Mouse (Mus musculus) embryonic stem cell, embryonic (primary cell): ENCODE results near the gene Kcnk2.

Source experiments
- CTCF ChIA-PET, 4 experiments: fragments of 300-600 bp in 2 of 4; fragments of 350-600 bp in 2 of 4; sonication (Branson Sonifier 250); formaldehyde crosslinking; loops; one replicate each; lab custom pipeline; 2022; ENCODE audit warnings: inconsistent platforms in 2 of 4; lab: Charles Lee
- POLR2A ChIA-PET, 4 experiments: fragments of 300-600 bp in 2 of 4; fragments of 350-600 bp in 2 of 4; sonication (Branson Sonifier 250); formaldehyde crosslinking; loops; one replicate each; lab custom pipeline; 2022; ENCODE audit warnings: antibody characterized with exemption in 4 of 4, inconsistent platforms in 1 of 4; lab: Charles Lee

Gene Kcnk2

GRCm38 (mm10) chr1:189402223-189402943 lies at the start of gene Kcnk2:
Gene Kcnk2, minus strand, starts transcription at chr1:189402273.
- ChIA-PET POLR2A (no interaction called here), CTCF (no interaction called here)

GRCm38 (mm10) chr1:189440741-189441140 lies 38.7 kb upstream of the Kcnk2 start:
- CTCF ChIA-PET = no interaction called here
- POLR2A ChIA-PET = interaction anchor here in 1 of 4 experiments (0.8 kb wide), 1 partner anchor 158 kb away, joined by 3 read pairs; no protein-coding TSS in a partner anchor

GRCm38 (mm10) chr1:189437126-189437525 lies 35.1 kb upstream of the Kcnk2 start:
- POLR2A ChIA-PET = interaction anchor here in 1 of 4 experiments (1.1 kb wide), 1 partner anchor 202 kb away, joined by 3 read pairs; no protein-coding TSS in a partner anchor

GRCm38 (mm10) chr1:189435452-189435851 lies 33.4 kb upstream of the Kcnk2 start:
- ChIA-PET CTCF (interaction anchor here in 1 of 4 experiments (0.6 kb wide), 1 partner anchor 12 kb away, joined by 3 read pairs; no protein-coding TSS in a partner anchor), POLR2A (no interaction called here)

More at GRCm38 (mm10) chr1:189437126-189437525, 35.1 kb upstream of the Kcnk2 start:
- CTCF ChIA-PET = interaction anchor here in 1 of 4 experiments (0.7 kb wide), 1 partner anchor 19 kb away, joined by 4 read pairs; no protein-coding TSS in a partner anchor

GRCm38 (mm10) chr1:189431479-189431878 lies 29.4 kb upstream of the Kcnk2 start:
- CTCF ChIA-PET = interaction anchor here in 1 of 4 experiments (0.6 kb wide), 1 partner anchor 198 kb away, joined by 3 read pairs; no protein-coding TSS in a partner anchor

GRCm38 (mm10) chr1:189430534-189430933 lies 28.5 kb upstream of the Kcnk2 start:
- ChIA-PET POLR2A (no interaction called here), CTCF (no interaction called here)

More at GRCm38 (mm10) chr1:189431479-189431878, 29.4 kb upstream of the Kcnk2 start:
- POLR2A ChIA-PET = no interaction called here

GRCm38 (mm10) chr1:189429566-189429965 lies 27.5 kb upstream of the Kcnk2 start:
- ChIA-PET POLR2A (no interaction called here), CTCF (no interaction called here)

- ChIA-PET CTCF (no interaction called here), POLR2A (no interaction called here)
Measured at GRCm38 (mm10) chr1:189426252-189426651, 24.2 kb upstream of the Kcnk2 start.

- CTCF ChIA-PET = no interaction called here
- POLR2A ChIA-PET = no interaction called here
Measured at GRCm38 (mm10) chr1:189419914-189420313, 17.8 kb upstream of the Kcnk2 start.

GRCm38 (mm10) chr1:189409906-189410305 lies 7.8 kb upstream of the Kcnk2 start:
- ChIA-PET CTCF (no interaction called here), POLR2A (no interaction called here)

- POLR2A ChIA-PET = no interaction called here
- CTCF ChIA-PET = no interaction called here
Measured at GRCm38 (mm10) chr1:189405221-189405620, 3.1 kb upstream of the Kcnk2 start.

GRCm38 (mm10) chr1:189403546-189403945 lies 1.5 kb upstream of the Kcnk2 start:
- ChIA-PET POLR2A (no interaction called here), CTCF (no interaction called here)

- CTCF ChIA-PET = no interaction called here
- POLR2A ChIA-PET = no interaction called here
Measured at GRCm38 (mm10) chr1:189403139-189403538, 1.1 kb upstream of the Kcnk2 start.

- ChIA-PET CTCF (no interaction called here), POLR2A (no interaction called here)
Measured at GRCm38 (mm10) chr1:189386848-189387247, 15.2 kb downstream of the Kcnk2 start.

- ChIA-PET POLR2A (no interaction called here), CTCF (no interaction called here)
Measured at GRCm38 (mm10) chr1:189386141-189386540, 15.9 kb downstream of the Kcnk2 start.

GRCm38 (mm10) chr1:189367722-189368121 lies 34.4 kb downstream of the Kcnk2 start:
- POLR2A ChIA-PET = no interaction called here
- CTCF ChIA-PET = no interaction called here

GRCm38 (mm10) chr1:189364188-189364587 lies 37.9 kb downstream of the Kcnk2 start:
- ChIA-PET POLR2A (no interaction called here), CTCF (no interaction called here)

GRCm38 (mm10) chr1:189362579-189362978 lies 39.5 kb downstream of the Kcnk2 start:
- POLR2A ChIA-PET = no interaction called here
- CTCF ChIA-PET = no interaction called here

GRCm38 (mm10) chr1:189359699-189360098 lies 42.4 kb downstream of the Kcnk2 start:
- CTCF ChIA-PET = no interaction called here
- POLR2A ChIA-PET = no interaction called here

- POLR2A ChIA-PET = interaction anchor here in 1 of 4 experiments (0.7 kb wide), 1 partner anchor 26 kb away, joined by 3 read pairs; no protein-coding TSS in a partner anchor
- CTCF ChIA-PET = no interaction called here
Measured at GRCm38 (mm10) chr1:189353887-189354286, 48.2 kb downstream of the Kcnk2 start.

- ChIA-PET POLR2A (no interaction called here), CTCF (no interaction called here)
Measured at GRCm38 (mm10) chr1:189351804-189352203, 50.3 kb downstream of the Kcnk2 start.
